Mouse (Mus musculus) ES-Bruce4 (cell line): Measurements from ENCODE around the gene Rimbp2.

Experiments used
- CTCF ChIP-seq: IDR thresholded peaks from one replicate; pipeline ENCODE4 v1.8.1; 2011; ENCODE audit warnings: low read depth, low read length
- POLR2A ChIP-seq: IDR thresholded peaks from one replicate; pipeline ENCODE4 v1.8.1; 2011; ENCODE audit warnings: low read length; ENCODE audit not compliant: insufficient read depth

DNA sequence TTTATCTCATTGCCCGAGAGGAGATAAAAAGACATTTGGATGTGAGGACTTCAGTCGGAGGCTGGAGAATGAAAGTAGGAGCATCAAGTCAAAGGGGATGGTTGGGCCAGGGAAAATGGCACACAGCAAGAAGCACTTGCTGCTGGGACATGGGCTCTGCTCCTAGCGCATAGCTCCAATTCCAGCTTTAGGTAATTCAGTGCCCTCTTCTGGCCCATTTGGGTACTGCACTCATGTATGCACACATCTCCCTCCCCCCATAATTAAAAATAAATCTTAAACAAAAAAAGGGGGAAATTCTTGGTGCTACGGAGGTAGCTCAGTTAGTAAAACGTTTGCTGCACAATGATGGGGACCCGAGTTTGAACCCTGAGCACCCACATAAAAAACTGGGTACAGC is 241.4 kb downstream of the Rimbp2 start:
- TF ChIP-seq POLR2A, result no peak
- TF ChIP-seq CTCF, result peak; percentile 44
